Mouse (Mus musculus): ENCODE data around the gene Slc48a1. TPM values are rescaled to one million over a fixed set of nuclear protein-coding genes. Genes with fewer than 3 reads are reported as not detected.
A peak's percentile ranks its signal among the peaks of the same experiment; 100 is the strongest.

Slc48a1 gene
- polyA plus RNA-seq, 1 experiment from 2014 or later, result 36.6 TPM

DNA sequence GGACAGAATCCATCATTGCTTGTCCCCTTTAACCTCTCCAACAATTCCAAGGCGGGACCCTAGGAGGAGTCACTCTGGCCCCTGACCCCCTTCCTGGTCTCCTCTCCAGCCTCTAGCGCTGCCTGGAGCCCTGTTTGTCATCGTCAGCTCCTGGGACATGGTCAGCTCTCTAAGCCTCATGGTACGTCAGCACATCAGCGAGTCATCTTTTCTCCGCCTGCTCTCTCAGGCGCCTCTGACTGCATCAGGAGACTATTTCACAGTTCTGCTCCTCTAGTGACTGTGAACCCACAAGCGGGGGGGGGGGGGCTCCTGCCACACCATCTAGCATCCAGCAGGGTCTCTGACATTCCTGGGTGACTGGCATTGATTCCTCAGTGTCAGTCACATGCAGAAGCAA lies 23.0 kb upstream of the Slc48a1 start:
- Histone ChIP-seq H3K4me2 (no peak overlapping the region), H3K9ac (no peak overlapping the region), H3K4me1 (peaks cover 8% of the 10 kb centered on the region), H3K36me3 (replicated peaks) (no peaks in the 10 kb centered on the region), H3K4me3 (replicated peaks) (no peak overlapping the region), H3K9me3 (no peaks in the 10 kb centered on the region), H3K27me3 (peaks cover 12% of the 10 kb centered on the region; the same call in 1 of the 2 replicates), H3K27ac (no peak overlapping the region)
- no peak for ATAC-seq (ENCODE audit: low FRiP score)
- WGBS, result 48% methylated on average over 8 of the region's 8 CpGs

DNA sequence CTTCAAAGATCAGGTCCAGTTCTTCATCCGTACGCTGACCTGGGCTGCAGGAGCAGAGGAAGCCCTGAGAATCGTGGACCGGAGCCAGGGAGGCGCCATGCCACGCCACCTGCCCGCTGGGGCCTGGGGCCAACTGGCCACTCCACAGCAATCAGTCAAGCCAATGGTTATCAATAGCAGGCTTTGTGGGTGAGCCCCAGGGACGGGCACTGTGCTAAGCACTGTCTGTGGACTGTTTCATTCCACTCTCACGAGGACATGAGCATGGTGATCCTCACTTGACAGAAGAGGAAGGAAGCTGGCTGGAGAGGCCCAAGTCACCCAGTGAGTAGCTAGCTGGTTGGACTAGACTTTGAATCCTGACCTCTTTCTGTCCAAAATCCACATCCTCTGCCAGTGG lies 18.3 kb upstream of the Slc48a1 start:
- Histone ChIP-seq H3K36me3 (replicated peaks) (no peaks in the 10 kb centered on the region), H3K27me3 (peaks cover 32% of the 10 kb centered on the region), H3K27ac (no peak overlapping the region), H3K4me2 (no peak overlapping the region), H3K9me3 (no peaks in the 10 kb centered on the region), H3K4me1 (0 out of 2 replicates have a peak, but pooled peaks cover 3% of the 10 kb centered on the region), H3K9ac (no peak overlapping the region), H3K4me3 (replicated peaks) (no peak overlapping the region)
- ATAC-seq (ENCODE audit: low FRiP score), result no peak
- WGBS, result 90% methylated on average over 9 of the region's 9 CpGs

DNA sequence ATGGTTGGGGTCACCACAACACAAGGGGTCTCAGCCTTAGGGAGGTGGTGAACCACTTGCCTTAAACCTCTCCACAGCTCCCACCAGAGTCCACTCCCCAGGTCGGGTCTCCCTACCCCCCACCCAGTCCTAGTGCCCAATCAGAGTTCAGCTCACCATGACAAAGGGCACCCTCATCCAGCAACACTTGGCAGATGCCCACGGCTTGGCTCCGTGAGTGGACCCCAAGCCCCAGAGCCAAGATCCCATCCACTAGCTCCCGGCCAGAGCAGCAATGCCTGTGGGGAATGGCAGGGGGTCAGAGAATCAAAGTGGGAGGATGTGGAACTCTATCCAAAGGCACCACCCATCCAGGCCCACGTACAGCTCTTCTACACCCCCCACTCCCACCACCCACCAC lies 17.4 kb upstream of the Slc48a1 start:
- Histone ChIP-seq H3K36me3 (replicated peaks) (no peaks in the 10 kb centered on the region), H3K9ac (no peak overlapping the region), H3K27ac (no peak overlapping the region), H3K4me1 (peaks cover 9% of the 10 kb centered on the region; the same call in 1 of the 2 replicates), H3K9me3 (no peaks in the 10 kb centered on the region), H3K27me3 (peaks cover 33% of the 10 kb centered on the region), H3K4me2 (no peak overlapping the region), H3K4me3 (replicated peaks) (no peak overlapping the region)
- no peak for ATAC-seq (ENCODE audit: low FRiP score)
- 74% methylated on average over 5 of the region's 5 CpGs for WGBS

DNA sequence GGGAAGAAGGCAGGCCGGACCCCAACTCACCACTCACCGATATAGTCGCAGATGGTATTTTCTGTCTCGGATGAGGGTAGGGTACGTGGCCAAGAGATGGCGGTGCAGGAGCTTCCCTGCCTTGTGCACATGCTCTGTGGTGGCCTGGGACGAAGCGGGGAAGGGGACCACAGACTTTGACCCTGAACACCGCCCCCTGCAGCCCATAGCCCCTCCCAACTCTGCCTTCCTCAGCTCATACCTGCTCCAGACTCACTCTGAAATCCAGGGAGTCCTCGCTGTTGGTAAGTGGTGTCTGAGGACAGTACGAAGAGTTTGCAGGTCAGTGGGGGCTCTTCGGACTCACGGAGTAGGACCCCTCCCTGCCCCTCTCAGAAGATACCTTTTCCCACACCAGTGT lies 16.9 kb upstream of the Slc48a1 start:
- no peak overlapping the region for H3K9ac ChIP-seq
- no peaks in the 10 kb centered on the region for H3K36me3 ChIP-seq (replicated peaks)
- no peak for ATAC-seq (ENCODE audit: low FRiP score)
- H3K9me3 ChIP-seq, result no peaks in the 10 kb centered on the region
- no peak overlapping the region for H3K27ac ChIP-seq
- 32% methylated on average over 13 of the region's 13 CpGs for WGBS
- H3K4me2 ChIP-seq, result no peak overlapping the region
- H3K4me1 ChIP-seq, result peaks cover 14% of the 10 kb centered on the region
- no peak overlapping the region for H3K4me3 ChIP-seq (replicated peaks)
- peaks cover 38% of the 10 kb centered on the region for H3K27me3 ChIP-seq

DNA sequence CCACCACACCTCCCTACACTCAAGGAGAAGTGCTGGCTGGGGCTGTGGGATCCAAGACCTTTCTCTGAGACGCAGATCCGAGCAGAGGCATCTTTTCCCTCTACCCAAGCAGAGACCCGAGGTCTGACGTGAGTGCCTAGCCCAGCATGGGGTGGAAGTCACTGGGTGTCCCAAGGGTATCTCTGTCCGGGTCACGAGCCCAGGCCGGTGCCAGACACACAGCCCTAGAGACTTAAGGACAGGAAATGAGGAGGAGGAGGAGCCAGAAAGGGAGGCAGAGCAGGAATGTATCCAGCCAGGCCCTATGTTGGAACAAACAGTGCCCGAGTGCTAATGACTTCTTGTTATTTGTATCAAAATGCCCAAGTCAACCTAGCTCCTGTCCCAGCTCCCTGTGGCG lies 15.6 kb upstream of the Slc48a1 start:
- peaks cover 27% of the 10 kb centered on the region for H3K4me1 ChIP-seq
- H3K9me3 ChIP-seq, result no peaks in the 10 kb centered on the region
- WGBS, result 73% methylated on average over 9 of the region's 9 CpGs
- H3K9ac ChIP-seq, result no peak overlapping the region
- H3K4me2 ChIP-seq, result no peak overlapping the region
- ATAC-seq (ENCODE audit: low FRiP score), result no peak
- H3K27me3 ChIP-seq, result peaks cover 47% of the 10 kb centered on the region
- no peak overlapping the region for H3K27ac ChIP-seq
- no peaks in the 10 kb centered on the region for H3K36me3 ChIP-seq (replicated peaks)
- no peak overlapping the region for H3K4me3 ChIP-seq (replicated peaks)

DNA sequence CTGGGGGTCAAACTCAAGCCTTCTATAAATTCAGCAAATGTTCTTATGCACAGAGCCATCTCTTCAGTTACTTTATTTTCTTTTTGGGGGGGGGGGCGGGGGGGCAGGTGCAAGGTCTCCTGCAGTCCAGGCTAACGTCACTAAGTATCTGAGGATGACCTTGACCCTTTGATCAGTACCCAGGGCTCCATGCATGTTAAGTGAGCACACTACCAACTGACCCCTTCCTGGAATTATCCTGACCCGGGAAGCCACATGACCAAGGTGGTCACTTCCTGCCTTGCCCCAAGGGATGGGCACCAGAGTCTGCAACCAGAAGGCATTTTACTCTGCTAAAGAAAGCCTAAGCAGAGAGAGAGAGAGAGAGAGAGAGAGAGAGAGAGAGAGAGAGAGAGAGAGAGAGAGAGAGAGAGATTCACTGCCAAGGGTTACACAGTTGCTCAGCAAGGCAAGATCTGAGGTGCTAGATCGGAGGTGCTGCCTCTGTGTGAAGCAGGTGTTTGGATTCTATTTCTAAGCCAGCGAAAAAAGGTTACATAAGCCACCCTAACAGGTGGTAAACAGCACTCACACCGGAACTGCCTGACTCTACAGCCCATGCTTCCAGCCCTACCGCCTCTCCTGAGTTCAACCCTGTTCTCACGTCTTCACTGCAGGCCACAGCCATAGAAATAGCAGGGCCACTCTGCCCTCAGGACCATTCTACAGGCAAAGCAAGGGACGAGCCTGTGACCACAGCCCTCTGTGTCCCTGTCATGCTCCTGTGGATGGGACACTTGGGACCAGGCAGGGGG lies 14.9 kb upstream of the Slc48a1 start:
- Histone ChIP-seq H3K4me3 (replicated peaks) (no peak overlapping the region), H3K4me2 (no peak overlapping the region), H3K4me1 (peaks cover 34% of the 10 kb centered on the region), H3K27ac (no peak overlapping the region), H3K9ac (no peak overlapping the region), H3K9me3 (no peaks in the 10 kb centered on the region), H3K36me3 (replicated peaks) (no peaks in the 10 kb centered on the region), H3K27me3 (peaks cover 54% of the 10 kb centered on the region)
- 67% methylated on average over 9 of the region's 9 CpGs for WGBS
- no peak for ATAC-seq (ENCODE audit: low FRiP score)

DNA sequence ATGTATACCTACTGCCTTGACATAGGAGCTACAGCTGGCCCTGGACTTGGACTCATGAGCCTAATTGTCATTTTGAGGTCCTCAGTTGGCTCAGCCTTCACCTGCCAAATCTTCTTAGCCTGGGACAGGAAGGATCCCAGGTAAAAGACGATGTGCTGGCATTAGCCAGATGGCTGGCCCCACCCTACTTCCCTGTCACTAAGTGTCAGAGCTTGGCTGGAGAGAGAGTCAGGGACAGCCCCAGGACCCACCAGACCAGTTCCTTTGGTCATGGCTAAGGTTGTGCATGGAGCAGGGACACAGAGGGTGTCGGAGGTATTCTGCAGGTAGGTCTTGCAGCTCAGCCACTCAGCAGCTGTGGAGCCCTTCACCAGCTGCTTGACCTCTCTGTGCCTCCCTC lies 13.8 kb upstream of the Slc48a1 start:
- Histone ChIP-seq H3K9ac (no peak overlapping the region), H3K4me2 (no peak overlapping the region), H3K4me3 (replicated peaks) (no peak overlapping the region), H3K27ac (no peak overlapping the region), H3K36me3 (replicated peaks) (no peaks in the 10 kb centered on the region), H3K4me1 (peaks cover 35% of the 10 kb centered on the region), H3K27me3 (peaks cover 65% of the 10 kb centered on the region), H3K9me3 (no peaks in the 10 kb centered on the region)
- ATAC-seq (ENCODE audit: low FRiP score), result no peak
- 88% methylated on average over 2 of the region's 2 CpGs for WGBS

DNA sequence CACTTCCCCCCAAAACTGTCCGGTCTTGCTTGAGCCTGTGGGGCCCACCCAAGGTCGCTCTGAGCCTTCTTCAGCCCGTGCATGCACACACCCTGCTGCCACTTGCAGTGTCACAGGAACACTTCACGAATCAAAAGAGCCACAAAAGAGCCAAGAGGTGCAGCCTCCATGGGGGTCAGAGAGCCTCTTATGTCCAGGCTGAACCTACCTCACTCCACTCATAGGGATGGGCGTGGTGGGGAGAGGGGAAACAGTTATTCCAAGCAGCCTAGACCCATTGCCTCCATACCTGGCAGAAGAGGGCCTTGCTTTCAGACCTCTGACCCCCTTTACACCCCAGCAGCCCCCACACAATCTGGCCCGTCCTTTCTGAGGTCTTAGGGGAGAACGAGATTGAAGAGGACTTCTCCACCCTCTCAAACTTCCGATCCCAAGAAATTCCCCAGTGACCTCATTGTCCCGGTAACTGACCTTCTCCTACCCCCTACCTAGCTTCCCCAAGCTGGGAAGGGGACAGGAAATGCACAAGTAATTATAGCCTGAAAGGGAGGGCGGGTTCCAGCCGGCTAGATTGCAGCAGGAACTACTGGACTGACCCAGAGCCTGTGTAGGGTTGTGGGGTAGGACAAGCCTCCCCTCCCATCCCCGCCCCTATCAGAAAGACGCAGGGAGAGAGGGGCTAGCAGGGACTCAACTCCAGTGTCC lies 13.1 kb upstream of the Slc48a1 start:
- WGBS, result 35% methylated on average over 13 of the region's 13 CpGs
- H3K9ac ChIP-seq, result no peak overlapping the region
- peaks cover 35% of the 10 kb centered on the region for H3K4me1 ChIP-seq
- no peak for ATAC-seq (ENCODE audit: low FRiP score)
- H3K36me3 ChIP-seq (replicated peaks), result no peaks in the 10 kb centered on the region
- no peaks in the 10 kb centered on the region for H3K9me3 ChIP-seq
- H3K4me2 ChIP-seq, result peak overlapping the region; percentile 95; the same call in 1 of the 2 replicates
- no peak overlapping the region for H3K4me3 ChIP-seq (replicated peaks)
- H3K27me3 ChIP-seq, result peaks cover 72% of the 10 kb centered on the region
- no peak overlapping the region for H3K27ac ChIP-seq

DNA sequence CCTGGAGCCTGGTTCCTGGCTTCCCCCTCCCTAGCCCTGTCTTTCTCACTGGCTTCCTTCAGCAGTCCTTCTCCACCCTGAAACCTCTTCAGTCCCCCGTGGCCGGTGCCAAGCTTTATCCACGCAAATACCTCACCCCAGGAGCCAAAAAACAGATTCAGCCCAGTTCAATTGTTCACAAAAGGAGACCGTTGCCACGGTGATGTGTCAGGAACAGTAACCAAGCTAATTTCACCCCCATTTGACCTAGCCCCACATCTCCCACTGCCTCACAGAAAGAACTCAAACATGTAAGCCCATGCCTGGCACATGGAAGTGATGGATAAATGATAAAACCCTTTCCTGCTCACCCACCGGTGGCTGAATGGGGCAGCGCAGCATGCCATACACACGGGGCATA lies 12.1 kb upstream of the Slc48a1 start:
- no peak for ATAC-seq (ENCODE audit: low FRiP score)
- Histone ChIP-seq H3K27ac (0 out of 2 replicates have a peak overlapping the region, but pooled peaks have one; percentile 8), H3K4me3 (replicated peaks) (peak overlapping the region; percentile 47), H3K4me2 (peak overlapping the region; percentile 95), H3K9ac (no peak overlapping the region), H3K27me3 (peaks cover 81% of the 10 kb centered on the region), H3K36me3 (replicated peaks) (no peaks in the 10 kb centered on the region), H3K4me1 (peaks cover 35% of the 10 kb centered on the region), H3K9me3 (no peaks in the 10 kb centered on the region)
- WGBS, result 10% methylated on average over 8 of the region's 8 CpGs

DNA sequence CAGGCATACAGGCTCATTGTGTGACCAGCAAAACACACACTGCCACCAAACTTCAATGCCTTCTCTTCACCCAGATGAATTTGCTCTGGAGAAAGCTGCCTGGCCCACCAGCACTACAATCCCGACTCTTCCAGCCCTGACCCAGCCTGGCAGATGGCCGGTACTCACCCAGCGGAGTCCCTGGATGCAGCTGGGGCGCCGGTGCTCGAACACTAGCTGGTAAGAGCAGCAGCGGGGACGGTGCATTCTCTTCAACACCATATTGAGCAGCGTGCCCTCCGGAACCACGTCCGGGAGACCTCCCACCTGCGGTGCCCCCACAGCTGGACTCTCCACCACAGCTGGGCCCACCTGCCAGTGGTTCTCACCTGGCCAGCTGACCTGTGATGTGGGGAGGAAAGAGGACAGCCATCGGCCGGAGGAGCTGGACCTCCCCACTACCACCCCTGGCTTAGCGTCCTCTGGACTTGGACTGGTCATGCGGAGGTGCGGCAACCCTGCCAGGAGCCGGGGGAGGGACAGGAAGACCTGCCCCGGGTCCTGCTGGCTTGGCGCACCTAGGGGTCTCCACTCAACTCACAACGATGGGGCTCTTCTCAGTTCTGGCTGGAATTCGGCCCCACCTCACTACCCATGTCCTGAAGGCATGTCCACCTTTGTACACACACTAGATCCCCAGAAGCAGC lies 11.6 kb upstream of the Slc48a1 start:
- peaks cover 81% of the 10 kb centered on the region for H3K27me3 ChIP-seq
- H3K36me3 ChIP-seq (replicated peaks), result no peaks in the 10 kb centered on the region
- H3K4me1 ChIP-seq, result peaks cover 35% of the 10 kb centered on the region
- H3K9ac ChIP-seq, result peak overlapping the region; percentile 14; the same call in 1 of the 2 replicates
- whole genome bisulfite sequencing, result 5% methylated on average over 23 of the region's 23 CpGs
- no peaks in the 10 kb centered on the region for H3K9me3 ChIP-seq
- peak; percentile 8; the same call in 1 of the 2 replicates for ATAC-seq (ENCODE audit: low FRiP score)
- 0 out of 2 replicates have a peak overlapping the region, but pooled peaks have one; percentile 8 for H3K27ac ChIP-seq
- H3K4me3 ChIP-seq (replicated peaks), result peak overlapping the region; percentile 47
- H3K4me2 ChIP-seq, result peak overlapping the region; percentile 95

DNA sequence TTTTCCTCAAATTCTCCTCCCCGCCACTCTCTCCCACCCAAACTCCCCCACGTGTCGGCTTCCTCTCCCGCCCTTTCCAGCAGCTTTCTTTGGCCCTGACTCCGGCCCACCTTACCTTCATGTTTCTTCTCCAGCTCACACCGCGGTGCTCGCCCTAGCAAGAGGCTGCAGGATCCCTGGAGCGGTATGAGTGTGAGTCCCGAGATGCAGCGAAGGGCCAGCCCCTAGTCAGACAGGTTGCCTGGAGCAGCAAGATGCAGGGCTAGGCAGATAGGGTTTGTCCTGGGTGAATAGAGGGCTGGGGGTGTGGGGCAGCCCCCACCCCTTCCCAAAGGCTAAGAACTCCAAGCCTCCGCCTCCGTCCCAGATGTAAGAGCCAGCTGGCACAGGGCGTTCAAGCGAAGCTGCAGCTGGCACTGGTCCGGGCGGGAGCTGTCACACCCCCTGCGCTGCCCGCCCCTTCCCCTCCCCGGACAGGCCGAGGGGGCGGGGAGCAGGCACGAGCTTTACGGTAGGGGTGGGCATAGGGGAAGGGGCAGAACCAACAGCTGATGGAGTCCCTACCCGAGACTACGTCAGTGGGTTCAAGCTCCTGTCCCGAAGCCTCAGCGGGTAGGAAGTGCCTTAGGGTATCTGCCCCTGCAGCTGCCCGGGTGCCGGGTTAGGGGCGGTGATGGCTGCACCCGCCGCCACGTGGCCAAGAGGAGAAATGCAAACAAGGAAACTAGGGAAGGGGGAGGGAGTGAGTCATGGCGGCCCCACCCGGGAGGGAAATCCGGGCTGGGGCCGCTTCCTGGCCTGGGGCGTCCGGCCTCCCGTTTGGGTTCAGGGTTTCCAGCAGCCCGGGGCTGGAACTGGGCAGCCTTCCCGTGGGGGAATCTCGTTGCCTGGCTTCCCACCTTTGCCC lies 10.8 kb upstream of the Slc48a1 start, which contains the start of gene Rapgef3:
Gene Rapgef3 (minus strand): TSS at position 693 of the 907 bp plus-strand sequence.
- H3K9me3 ChIP-seq, result no peaks in the 10 kb centered on the region
- H3K4me3 ChIP-seq (replicated peaks), result peak within 1 kb of the TSS; percentile 47
- peaks cover 35% of the 10 kb centered on the region for H3K4me1 ChIP-seq
- H3K9ac ChIP-seq, result peak within 1 kb of the TSS; percentile 51
- no peaks in the 10 kb centered on the region for H3K36me3 ChIP-seq (replicated peaks)
- peak within 1 kb of the TSS; percentile 95 for H3K4me2 ChIP-seq
- peaks cover 79% of the 10 kb centered on the region for H3K27me3 ChIP-seq
- 0 out of 2 replicates have a peak within 1 kb of the TSS, but pooled peaks have one; percentile 2 for H3K27ac ChIP-seq
- under 1% methylated on average over 44 of the region's 44 CpGs for WGBS
- peak; percentile 80 for ATAC-seq (ENCODE audit: low FRiP score)

Data from forebrain, embryonic 12.5 days (tissue).